ENCODE assay signal across 20 mouse cellular contexts in the genomic region with DNA sequence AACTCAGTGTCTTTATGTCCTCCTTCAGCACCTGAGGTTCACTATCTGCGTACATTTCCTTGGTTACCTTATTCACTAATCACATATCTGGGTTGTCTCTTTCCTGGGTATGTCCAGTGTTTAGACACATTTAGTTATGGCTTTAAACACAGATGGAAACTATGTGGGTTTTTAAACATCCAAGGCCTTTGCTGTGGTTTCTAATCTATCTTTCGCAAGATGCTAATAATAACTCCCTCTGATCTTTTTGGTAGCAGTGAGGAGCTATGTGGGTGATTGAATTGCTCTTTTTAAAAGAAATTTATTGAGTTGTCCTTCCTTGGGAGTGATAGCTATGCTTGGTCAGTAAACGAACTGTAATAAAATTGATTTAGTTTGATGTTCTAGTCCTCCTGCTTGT.
"Had no signal": no experiment of that assay in that cellular context is flagged by ENCODE, and none has a peak within 500 bp of the region (broad histone marks: within the 10 kb centered on the region; RNA-seq: fewer than 3 reads in every experiment).

No protein-coding gene starts in this region.

- H3K9ac ChIP-seq: liver, embryonic 15.5 days; liver, postnatal 0 days; lung, embryonic 15.5 days; midbrain, embryonic 13.5 days; midbrain, embryonic 15.5 days; neural tube, embryonic 13.5 days; neural tube, embryonic 15.5 days; stomach, embryonic 15.5 days had no signal

- H3K27me3 ChIP-seq: liver, embryonic 15.5 days; lung, embryonic 15.5 days; megakaryocyte, embryonic 14.5 days; midbrain, embryonic 13.5 days; midbrain, embryonic 15.5 days; neural tube, embryonic 13.5 days; neural tube, embryonic 15.5 days; stomach, embryonic 15.5 days had no signal

- H3K9me3 ChIP-seq: liver, embryonic 15.5 days; lung, embryonic 15.5 days; midbrain, embryonic 15.5 days; neural tube, embryonic 13.5 days; neural tube, embryonic 15.5 days; stomach, embryonic 15.5 days had no signal

- DNase-seq: liver, postnatal 0 days; lung, postnatal 14 days; lung, postnatal 36 days; retina, postnatal 1 day; right cerebral cortex, adult 18-20 months; thymus, adult 2 months; thymus, postnatal 25 days; thymus, postnatal 4 days had no signal

- H3K4me2 ChIP-seq: liver, embryonic 15.5 days; lung, embryonic 15.5 days; midbrain, embryonic 11.5 days; midbrain, embryonic 13.5 days; midbrain, embryonic 15.5 days; neural tube, embryonic 13.5 days; neural tube, embryonic 15.5 days; stomach, embryonic 15.5 days had no signal

- ATAC-seq: liver, postnatal 0 days; lung, postnatal 0 days; midbrain, embryonic 13.5 days; midbrain, embryonic 15.5 days had no signal

- H3K4me1 ChIP-seq: liver, embryonic 15.5 days; lung, embryonic 15.5 days; midbrain, embryonic 13.5 days; midbrain, embryonic 15.5 days; neural tube, embryonic 13.5 days; neural tube, embryonic 15.5 days; stomach, embryonic 15.5 days had no signal

- H3K4me3 ChIP-seq: liver, embryonic 15.5 days; lung, embryonic 15.5 days; megakaryocyte, embryonic 14.5 days; midbrain, embryonic 13.5 days; midbrain, embryonic 15.5 days; neural tube, embryonic 13.5 days; neural tube, embryonic 15.5 days; stomach, embryonic 15.5 days had no signal

- H3K36me3 ChIP-seq: liver, embryonic 15.5 days; lung, embryonic 15.5 days; midbrain, embryonic 13.5 days; midbrain, embryonic 15.5 days; neural tube, embryonic 13.5 days; neural tube, embryonic 15.5 days; stomach, embryonic 15.5 days had no signal

- H3K27ac ChIP-seq: liver, embryonic 15.5 days; lung, embryonic 15.5 days; macrophage; midbrain, embryonic 13.5 days; midbrain, embryonic 15.5 days; neural tube, embryonic 13.5 days; neural tube, embryonic 15.5 days; stomach, embryonic 15.5 days; stomach, postnatal 0 days had no signal
